Mouse (Mus musculus): ENCODE results near the gene Cdh7. TPM values are rescaled to one million over a fixed set of nuclear protein-coding genes. Genes with fewer than 3 reads are reported as not detected.
A peak's percentile ranks its signal among the peaks of the same experiment; 100 is the strongest.

Gene Cdh7
- polyA plus RNA-seq, 1 experiment from 2014 or later, result 0.09 TPM

DNA sequence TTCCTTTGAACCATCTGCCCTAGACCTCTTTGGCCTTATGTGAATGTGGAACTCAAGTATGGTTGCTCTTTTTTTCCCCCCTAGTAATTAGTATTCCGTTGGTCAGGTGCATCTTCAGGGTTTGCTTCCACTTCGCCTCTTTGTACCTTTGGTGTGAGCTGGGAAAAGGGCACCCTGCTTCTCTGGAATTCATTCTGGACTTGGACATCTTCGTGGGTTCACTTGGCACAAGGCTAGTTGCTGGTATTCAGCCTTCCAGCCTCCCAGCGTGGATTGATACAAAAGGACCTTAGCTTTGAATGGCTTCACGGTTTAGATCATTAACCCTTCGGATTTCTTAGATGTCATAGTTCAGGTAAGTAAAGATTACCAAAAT is 1.3 kb downstream of the Cdh7 start:
- Histone ChIP-seq H3K27me3 (ENCODE audit: insufficient read depth, low read length) (no peaks in the 10 kb centered on the region), H3K4me1 (replicated peaks; ENCODE audit: insufficient read depth, low read length) (no peaks in the 10 kb centered on the region), H3K4me2 (ENCODE audit: low read length) (no peak overlapping the region), H3K27ac (no peak overlapping the region), H3K9me3 (replicated peaks; ENCODE audit: low read length) (no peaks in the 10 kb centered on the region), H3K9ac (ENCODE audit: low read depth, low read length) (no peak overlapping the region), H3K36me3 (ENCODE audit: insufficient read depth, low read length) (no peaks in the 10 kb centered on the region), H3K4me3 (replicated peaks; ENCODE audit: low read depth, low read length) (no peak overlapping the region)
- DNase-seq (ENCODE audit: low spot score) (no peak), ATAC-seq (replicated peaks; ENCODE audit: low FRiP score, low read depth) (no peak)
- TF ChIP-seq CTCF (IDR thresholded peaks at IDR 0.05; ENCODE audit: low read depth), result no peak
- 23% methylated on average over 6 of the region's 6 CpGs for WGBS

DNA sequence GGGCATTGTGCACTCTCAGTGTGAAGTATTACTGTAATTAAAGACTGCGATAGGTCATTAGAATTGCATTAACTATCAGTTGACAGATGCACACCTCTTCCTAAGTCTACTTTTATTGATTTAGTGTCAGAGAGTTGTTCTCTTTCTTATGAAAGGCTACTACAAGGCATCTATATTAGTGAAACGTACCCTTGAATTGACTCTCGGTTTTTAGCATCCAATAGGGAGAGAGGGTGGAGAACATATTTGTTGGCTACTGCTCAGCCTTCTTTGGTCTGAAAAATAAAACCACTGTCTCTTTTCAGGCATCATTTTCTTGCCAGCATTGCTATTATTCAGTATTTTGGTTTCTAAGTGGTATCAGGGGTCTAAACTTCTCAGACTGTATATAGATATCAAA is 2.5 kb downstream of the Cdh7 start:
- Histone ChIP-seq H3K27me3 (ENCODE audit: insufficient read depth, low read length) (no peaks in the 10 kb centered on the region), H3K9ac (ENCODE audit: low read depth, low read length) (no peak overlapping the region), H3K4me1 (replicated peaks; ENCODE audit: insufficient read depth, low read length) (no peaks in the 10 kb centered on the region), H3K9me3 (replicated peaks; ENCODE audit: low read length) (no peaks in the 10 kb centered on the region), H3K27ac (no peak overlapping the region), H3K36me3 (ENCODE audit: insufficient read depth, low read length) (no peaks in the 10 kb centered on the region), H3K4me2 (ENCODE audit: low read length) (no peak overlapping the region), H3K4me3 (replicated peaks; ENCODE audit: low read depth, low read length) (no peak overlapping the region)
- DNase-seq (ENCODE audit: low spot score) (no peak), ATAC-seq (replicated peaks; ENCODE audit: low FRiP score, low read depth) (no peak)
- 65% methylated on average over 3 of the region's 3 CpGs for WGBS
- TF ChIP-seq CTCF (IDR thresholded peaks at IDR 0.05; ENCODE audit: low read depth), result no peak

DNA sequence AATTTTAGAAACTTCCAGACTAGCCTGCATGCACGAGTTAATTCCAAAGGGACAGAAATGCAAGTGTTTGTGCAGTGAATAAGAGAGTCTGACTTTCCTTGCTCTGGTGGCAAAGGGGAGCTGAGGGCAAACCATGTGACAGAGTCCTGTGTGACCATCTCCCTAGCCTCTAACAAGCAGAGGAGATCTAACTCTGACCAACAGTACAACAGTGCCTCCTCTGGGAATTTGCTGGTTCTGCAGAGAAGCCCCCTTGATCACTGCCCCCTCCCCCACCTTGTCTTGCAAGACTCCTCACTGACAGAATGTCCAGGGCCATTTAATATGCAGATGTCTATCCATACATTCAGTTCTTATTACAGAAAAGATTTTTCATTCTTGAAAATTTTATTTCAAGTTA is 3.2 kb downstream of the Cdh7 start:
- TF ChIP-seq CTCF (IDR thresholded peaks at IDR 0.05; ENCODE audit: low read depth), result peak; percentile 46
- Histone ChIP-seq H3K27me3 (ENCODE audit: insufficient read depth, low read length) (no peaks in the 10 kb centered on the region), H3K9ac (ENCODE audit: low read depth, low read length) (no peak overlapping the region), H3K4me1 (replicated peaks; ENCODE audit: insufficient read depth, low read length) (no peaks in the 10 kb centered on the region), H3K4me2 (ENCODE audit: low read length) (no peak overlapping the region), H3K9me3 (replicated peaks; ENCODE audit: low read length) (no peaks in the 10 kb centered on the region), H3K27ac (no peak overlapping the region), H3K4me3 (replicated peaks; ENCODE audit: low read depth, low read length) (no peak overlapping the region), H3K36me3 (ENCODE audit: insufficient read depth, low read length) (no peaks in the 10 kb centered on the region)
- DNase-seq (ENCODE audit: low spot score), result peak; percentile 6
- no peak for ATAC-seq (replicated peaks; ENCODE audit: low FRiP score, low read depth)
- 3% methylated on average over 1 of the region's 1 CpGs for WGBS

DNA sequence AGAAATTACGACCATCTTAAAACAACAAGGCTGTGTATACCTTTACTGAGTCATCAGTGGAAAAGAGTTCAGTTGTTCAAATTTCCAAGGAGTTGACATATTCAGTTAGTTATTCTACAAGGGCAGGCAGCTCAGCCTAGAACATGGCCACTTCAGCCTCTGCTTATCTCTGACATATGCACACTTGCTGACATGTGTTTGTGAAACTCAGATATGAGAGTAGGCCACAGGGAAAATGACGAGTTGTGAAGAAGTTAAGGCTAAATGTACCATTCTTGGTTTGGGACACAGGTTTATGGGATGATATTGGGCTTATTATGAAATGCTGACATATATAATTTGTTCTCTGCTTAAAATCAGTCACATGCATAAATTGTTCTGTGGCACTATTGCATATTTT is 7.3 kb downstream of the Cdh7 start:
- no peaks in the 10 kb centered on the region for H3K36me3 ChIP-seq (ENCODE audit: insufficient read depth, low read length)
- H3K4me3 ChIP-seq (replicated peaks; ENCODE audit: low read depth, low read length), result no peak overlapping the region
- no peaks in the 10 kb centered on the region for H3K9me3 ChIP-seq (replicated peaks; ENCODE audit: low read length)
- no peak overlapping the region for H3K9ac ChIP-seq (ENCODE audit: low read depth, low read length)
- H3K27me3 ChIP-seq (ENCODE audit: insufficient read depth, low read length), result no peaks in the 10 kb centered on the region
- no peak overlapping the region for H3K4me2 ChIP-seq (ENCODE audit: low read length)
- H3K4me1 ChIP-seq (replicated peaks; ENCODE audit: insufficient read depth, low read length), result no peaks in the 10 kb centered on the region
- H3K27ac ChIP-seq, result no peak overlapping the region
- TF ChIP-seq CTCF (IDR thresholded peaks at IDR 0.05; ENCODE audit: low read depth), result no peak
- DNase-seq (ENCODE audit: low spot score) (no peak), ATAC-seq (replicated peaks; ENCODE audit: low FRiP score, low read depth) (no peak)
- WGBS, result 73% methylated on average over 2 of the region's 2 CpGs

DNA sequence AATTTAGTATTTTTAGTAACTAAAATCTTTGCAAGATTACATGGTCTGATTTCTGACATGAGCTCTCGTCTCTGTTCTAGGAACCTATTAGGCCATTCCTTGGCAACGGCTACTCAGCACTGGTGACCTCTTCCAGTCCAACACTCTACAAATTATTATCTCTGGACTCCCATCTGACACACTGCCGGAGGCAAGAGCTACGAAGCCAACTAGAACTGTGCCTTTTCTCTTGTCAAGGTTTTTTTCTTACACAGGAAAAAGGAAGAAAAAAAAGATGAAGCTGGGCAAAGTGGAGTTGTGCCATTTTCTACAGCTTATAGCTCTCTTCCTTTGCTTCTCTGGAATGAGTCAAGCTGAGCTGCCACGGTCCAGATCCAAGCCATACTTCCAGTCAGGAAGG is 11.7 kb downstream of the Cdh7 start:
- Histone ChIP-seq H3K4me1 (replicated peaks; ENCODE audit: insufficient read depth, low read length) (no peaks in the 10 kb centered on the region), H3K9ac (ENCODE audit: low read depth, low read length) (no peak overlapping the region), H3K4me3 (replicated peaks; ENCODE audit: low read depth, low read length) (no peak overlapping the region), H3K4me2 (ENCODE audit: low read length) (no peak overlapping the region), H3K27me3 (ENCODE audit: insufficient read depth, low read length) (no peaks in the 10 kb centered on the region), H3K9me3 (replicated peaks; ENCODE audit: low read length) (no peaks in the 10 kb centered on the region), H3K36me3 (ENCODE audit: insufficient read depth, low read length) (no peaks in the 10 kb centered on the region), H3K27ac (no peak overlapping the region)
- WGBS, result 70% methylated on average over 5 of the region's 5 CpGs
- TF ChIP-seq CTCF (IDR thresholded peaks at IDR 0.05; ENCODE audit: low read depth), result no peak
- no peak for ATAC-seq (replicated peaks; ENCODE audit: low FRiP score, low read depth)
- no peak for DNase-seq (ENCODE audit: low spot score)

DNA sequence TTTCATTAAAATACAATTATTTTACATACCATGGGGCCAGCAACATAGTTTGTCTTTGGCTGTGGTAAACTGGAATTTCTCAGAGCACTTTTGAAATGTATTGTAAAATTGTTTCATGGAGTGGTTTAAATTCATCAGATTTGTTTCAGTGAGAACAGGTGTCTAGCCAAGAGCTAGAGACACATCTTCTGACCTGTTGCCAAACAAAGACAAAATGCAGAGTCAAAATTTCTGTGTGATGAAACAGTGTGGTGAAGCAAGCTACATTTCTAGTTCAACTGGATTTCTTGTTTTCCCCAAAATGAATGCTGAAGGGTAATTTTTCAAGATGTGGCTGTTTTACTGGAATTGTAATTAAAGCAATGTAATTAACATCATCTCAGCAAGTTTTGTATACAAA is 22.2 kb downstream of the Cdh7 start:
- Histone ChIP-seq H3K27me3 (ENCODE audit: insufficient read depth, low read length) (no peaks in the 10 kb centered on the region), H3K4me2 (ENCODE audit: low read length) (no peak overlapping the region), H3K4me3 (replicated peaks; ENCODE audit: low read depth, low read length) (no peak overlapping the region), H3K9me3 (replicated peaks; ENCODE audit: low read length) (no peaks in the 10 kb centered on the region), H3K4me1 (replicated peaks; ENCODE audit: insufficient read depth, low read length) (no peaks in the 10 kb centered on the region), H3K36me3 (ENCODE audit: insufficient read depth, low read length) (no peaks in the 10 kb centered on the region), H3K9ac (ENCODE audit: low read depth, low read length) (no peak overlapping the region), H3K27ac (no peak overlapping the region)
- no peak for ATAC-seq (replicated peaks; ENCODE audit: low FRiP score, low read depth)
- DNase-seq (ENCODE audit: low spot score), result no peak
- no peak for TF ChIP-seq CTCF (IDR thresholded peaks at IDR 0.05; ENCODE audit: low read depth)

DNA sequence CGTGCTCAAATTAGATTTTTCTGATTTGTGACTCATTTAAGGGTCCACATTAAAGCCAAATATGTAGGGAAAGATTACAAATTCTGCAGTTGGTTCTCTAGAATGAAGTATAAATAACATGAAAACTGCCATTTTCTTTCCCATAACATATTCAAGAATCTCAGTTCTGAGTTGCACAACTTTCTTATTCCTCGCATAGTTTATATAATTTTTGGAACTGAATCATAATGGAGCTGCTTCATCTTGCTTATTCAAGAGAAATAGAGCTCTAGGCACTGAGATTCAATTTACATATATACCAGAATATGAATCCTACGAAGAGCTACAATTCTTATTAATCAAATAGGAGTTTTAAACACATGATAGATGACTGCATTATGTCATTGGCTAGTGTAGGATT is 22.8 kb downstream of the Cdh7 start:
- H3K36me3 ChIP-seq (ENCODE audit: insufficient read depth, low read length), result no peaks in the 10 kb centered on the region
- no peak overlapping the region for H3K4me2 ChIP-seq (ENCODE audit: low read length)
- H3K9ac ChIP-seq (ENCODE audit: low read depth, low read length), result no peak overlapping the region
- H3K27ac ChIP-seq, result no peak overlapping the region
- 82% methylated on average over 3 of the region's 3 CpGs for WGBS
- no peaks in the 10 kb centered on the region for H3K4me1 ChIP-seq (replicated peaks; ENCODE audit: insufficient read depth, low read length)
- no peaks in the 10 kb centered on the region for H3K9me3 ChIP-seq (replicated peaks; ENCODE audit: low read length)
- DNase-seq (ENCODE audit: low spot score), result no peak
- no peaks in the 10 kb centered on the region for H3K27me3 ChIP-seq (ENCODE audit: insufficient read depth, low read length)
- ATAC-seq (replicated peaks; ENCODE audit: low FRiP score, low read depth), result no peak
- no peak overlapping the region for H3K4me3 ChIP-seq (replicated peaks; ENCODE audit: low read depth, low read length)
- TF ChIP-seq CTCF (IDR thresholded peaks at IDR 0.05; ENCODE audit: low read depth), result no peak
